Mouse (Mus musculus) heart, embryonic 10.5 days (tissue): ENCODE data around the gene Cstf3. TPM values are rescaled to one million over a fixed set of nuclear protein-coding genes. Genes with fewer than 3 reads are reported as not detected.

Experiments
- DNase-seq: peaks from one replicate; pipeline ENCODE4 v3.0.0-alpha.2; 2017; ENCODE audit warnings: low spot score
- H3K27ac ChIP-seq: fragments of 300-500 bp; sonication (generic); 2 replicates; pipeline ENCODE4 v1.5.1; 2016; ENCODE audit warnings: mild to moderate bottlenecking
- H3K27me3 ChIP-seq: fragments of 300-500 bp; sonication (generic); 2 replicates; pipeline ENCODE4 v1.6.1; 2016; ENCODE audit warnings: mild to moderate bottlenecking; ENCODE audit not compliant: poor library complexity, insufficient read depth, severe bottlenecking
- H3K36me3 ChIP-seq: fragments of 300-500 bp; sonication (generic); 2 replicates; pipeline ENCODE4 v1.6.1; 2016; ENCODE audit warnings: mild to moderate bottlenecking, moderate library complexity
- H3K4me1 ChIP-seq: fragments of 300-500 bp; sonication (generic); 2 replicates; pipeline ENCODE4 v1.6.1; 2016; ENCODE audit warnings: mild to moderate bottlenecking
- H3K4me3 ChIP-seq: fragments of 300-500 bp; sonication (generic); 2 replicates; pipeline ENCODE4 v1.5.1; 2016; ENCODE audit warnings: mild to moderate bottlenecking, moderate library complexity
- H3K9me3 ChIP-seq: fragments of 300-500 bp; sonication (generic); 2 replicates; pipeline ENCODE4 v1.6.1; 2016; ENCODE audit warnings: mild to moderate bottlenecking, moderate library complexity
- WGBS: fragments of 180-500 bp; shearing (Covaris S2); methylation state at CpG from one replicate; pipeline ENCODE4 v1.1.7; 2016; 5-methylcytosine and 5-hydroxymethylcytosine counted together
- polyA plus RNA-seq: library from polyadenylated mRNA; unstranded; fragments of >200 nt; fragmentation: Nextera tagmentation; extraction: Ambion mirVana; gene quantifications from 2 replicates; pipeline ENCODE4 v1.2.1, GENCODE M21; 2016

The Cstf3 gene
- polyA plus RNA-seq, 1 experiment from 2014 or later, result 77.3 TPM

GRCm38 (mm10) chr2:104579784-104580446, 10.4 kb upstream of the Cstf3 start:
- Histone ChIP-seq H3K4me3 (no peak overlapping the region), H3K4me1 (peaks cover 10% of the 10 kb centered on the region; the same call in 1 of the 2 replicates), H3K27ac (peak overlapping the region; percentile 52; the same call in 1 of the 2 replicates), H3K27me3 (no peaks in the 10 kb centered on the region), H3K9me3 (no peaks in the 10 kb centered on the region), H3K36me3 (no peaks in the 10 kb centered on the region)
- WGBS, result 78% methylated on average over 7 of the region's 7 CpGs
- no peak for DNase-seq

GRCm38 (mm10) chr2:104581281-104581879, 8.9 kb upstream of the Cstf3 start:
- 58% methylated on average over 9 of the region's 9 CpGs for WGBS
- Histone ChIP-seq H3K27me3 (no peaks in the 10 kb centered on the region), H3K4me1 (peaks cover 10% of the 10 kb centered on the region; the same call in 1 of the 2 replicates), H3K4me3 (no peak overlapping the region), H3K9me3 (no peaks in the 10 kb centered on the region), H3K27ac (no peak overlapping the region), H3K36me3 (no peaks in the 10 kb centered on the region)
- no peak for DNase-seq

GRCm38 (mm10) chr2:104583032-104583431, 7.3 kb upstream of the Cstf3 start:
- Histone ChIP-seq H3K27me3 (no peaks in the 10 kb centered on the region), H3K9me3 (no peaks in the 10 kb centered on the region)

GRCm38 (mm10) chr2:104584226-104584625, 6.1 kb upstream of the Cstf3 start:
- H3K27me3 ChIP-seq, result no peaks in the 10 kb centered on the region
- 77% methylated on average over 7 of the region's 7 CpGs for WGBS
- H3K9me3 ChIP-seq, result no peaks in the 10 kb centered on the region
- H3K36me3 ChIP-seq, result no peaks in the 10 kb centered on the region
- no peak overlapping the region for H3K27ac ChIP-seq
- peaks cover 13% of the 10 kb centered on the region; the same call in 1 of the 2 replicates for H3K4me1 ChIP-seq
- H3K4me3 ChIP-seq, result no peak overlapping the region
- DNase-seq, result no peak

More at GRCm38 (mm10) chr2:104583032-104583431, 7.3 kb upstream of the Cstf3 start:
- Histone ChIP-seq H3K36me3 (no peaks in the 10 kb centered on the region), H3K4me1 (peaks cover 10% of the 10 kb centered on the region; the same call in 1 of the 2 replicates), H3K27ac (no peak overlapping the region), H3K4me3 (no peak overlapping the region)
- DNase-seq, result no peak
- WGBS, result 79% methylated on average over 6 of the region's 6 CpGs

GRCm38 (mm10) chr2:104585645-104586044, 4.7 kb upstream of the Cstf3 start:
- Histone ChIP-seq H3K9me3 (no peaks in the 10 kb centered on the region), H3K4me1 (0 out of 2 replicates have a peak, but pooled peaks cover 12% of the 10 kb centered on the region), H3K27ac (no peak overlapping the region), H3K27me3 (no peaks in the 10 kb centered on the region), H3K36me3 (no peaks in the 10 kb centered on the region), H3K4me3 (no peak overlapping the region)
- DNase-seq, result no peak
- 28% methylated on average over 2 of the region's 2 CpGs for WGBS

- no peaks in the 10 kb centered on the region for H3K9me3 ChIP-seq
- no peak overlapping the region for H3K27ac ChIP-seq
- H3K4me1 ChIP-seq, result peaks cover 16% of the 10 kb centered on the region
- no peaks in the 10 kb centered on the region for H3K36me3 ChIP-seq
- no peaks in the 10 kb centered on the region for H3K27me3 ChIP-seq
- no peak overlapping the region for H3K4me3 ChIP-seq
- DNase-seq, result no peak
- WGBS, result 95% methylated on average over 5 of the region's 5 CpGs
These were observed 1.8 kb upstream of the Cstf3 start for GRCm38 (mm10) chr2:104588552-104588951.

- Histone ChIP-seq H3K4me1 (peaks cover 16% of the 10 kb centered on the region), H3K4me3 (peak overlapping the region; percentile 95), H3K27ac (peak overlapping the region; percentile 98), H3K36me3 (no peaks in the 10 kb centered on the region), H3K27me3 (no peaks in the 10 kb centered on the region), H3K9me3 (no peaks in the 10 kb centered on the region)
- DNase-seq, result no peak
- WGBS, result under 1% methylated on average over 19 of the region's 19 CpGs
These were observed 450 bp downstream of the Cstf3 start for GRCm38 (mm10) chr2:104590829-104591117.

- H3K27ac ChIP-seq, result peak overlapping the region; percentile 98
- H3K4me3 ChIP-seq, result peak overlapping the region; percentile 95
- H3K27me3 ChIP-seq, result no peaks in the 10 kb centered on the region
- H3K36me3 ChIP-seq, result no peaks in the 10 kb centered on the region
- no peak for DNase-seq
- peaks cover 16% of the 10 kb centered on the region for H3K4me1 ChIP-seq
- H3K9me3 ChIP-seq, result no peaks in the 10 kb centered on the region
- 0% methylated on average over 6 of the region's 6 CpGs for WGBS
These were observed 818 bp downstream of the Cstf3 start for GRCm38 (mm10) chr2:104591141-104591540.

- H3K4me3 ChIP-seq, result no peak overlapping the region
- WGBS, result 71% methylated on average over 1 of the region's 1 CpGs
These were observed 4.7 kb downstream of the Cstf3 start for GRCm38 (mm10) chr2:104595063-104595462.

GRCm38 (mm10) chr2:104603431-104603830, 13.1 kb downstream of the Cstf3 start:
- H3K36me3 ChIP-seq, result peaks cover 18% of the 10 kb centered on the region
- no peak for DNase-seq
- no peak overlapping the region for H3K27ac ChIP-seq
- no peak overlapping the region for H3K4me3 ChIP-seq
- peaks cover 3% of the 10 kb centered on the region; the same call in 1 of the 2 replicates for H3K4me1 ChIP-seq
- WGBS, result 45% methylated on average over 1 of the region's 1 CpGs
- H3K9me3 ChIP-seq, result no peaks in the 10 kb centered on the region
- H3K27me3 ChIP-seq, result no peaks in the 10 kb centered on the region

More at GRCm38 (mm10) chr2:104595063-104595462, 4.7 kb downstream of the Cstf3 start:
- H3K27me3 ChIP-seq, result no peaks in the 10 kb centered on the region
- no peak overlapping the region for H3K27ac ChIP-seq
- no peak for DNase-seq
- H3K4me1 ChIP-seq, result peaks cover 10% of the 10 kb centered on the region
- H3K36me3 ChIP-seq, result peaks cover 9% of the 10 kb centered on the region; the same call in 1 of the 2 replicates
- no peaks in the 10 kb centered on the region for H3K9me3 ChIP-seq

GRCm38 (mm10) chr2:104604718-104605117, 14.4 kb downstream of the Cstf3 start:
- Histone ChIP-seq H3K4me3 (no peak overlapping the region), H3K9me3 (no peaks in the 10 kb centered on the region), H3K27me3 (no peaks in the 10 kb centered on the region), H3K36me3 (peaks cover 19% of the 10 kb centered on the region), H3K4me1 (peaks cover 3% of the 10 kb centered on the region; the same call in 1 of the 2 replicates), H3K27ac (no peak overlapping the region)
- no peak for DNase-seq
- WGBS, result 61% methylated on average over 5 of the region's 5 CpGs

- no peak overlapping the region for H3K4me3 ChIP-seq
- 81% methylated on average over 1 of the region's 1 CpGs for WGBS
- no peak overlapping the region for H3K27ac ChIP-seq
- H3K27me3 ChIP-seq, result no peaks in the 10 kb centered on the region
- H3K4me1 ChIP-seq, result peaks cover 3% of the 10 kb centered on the region; the same call in 1 of the 2 replicates
- H3K9me3 ChIP-seq, result no peaks in the 10 kb centered on the region
- peaks cover 16% of the 10 kb centered on the region for H3K36me3 ChIP-seq
- no peak for DNase-seq
These were observed 15.2 kb downstream of the Cstf3 start for GRCm38 (mm10) chr2:104605560-104605959.

GRCm38 (mm10) chr2:104614786-104615185, 24.5 kb downstream of the Cstf3 start:
- Histone ChIP-seq H3K9me3 (no peaks in the 10 kb centered on the region), H3K27me3 (no peaks in the 10 kb centered on the region), H3K27ac (no peak overlapping the region), H3K4me3 (no peak overlapping the region), H3K36me3 (peaks cover 23% of the 10 kb centered on the region; the same call in 1 of the 2 replicates), H3K4me1 (no peaks in the 10 kb centered on the region)
- 91% methylated on average over 3 of the region's 3 CpGs for WGBS
- DNase-seq, result no peak
